Mouse (Mus musculus): ENCODE results near the gene Cd6. TPM values are rescaled to one million over a fixed set of nuclear protein-coding genes. Genes with fewer than 3 reads are reported as not detected.
A peak's percentile ranks its signal among the peaks of the same experiment; 100 is the strongest.

The Cd6 gene
- 3.6 TPM in 1 of 2 replicates, not detected in the other for total RNA-seq (2014; rRNA removed; ENCODE audit: low replicate concordance)
- not detected in 2 replicates for polyA plus RNA-seq (2015; fragmentation: Nextera tagmentation; extraction: Ambion mirVana)

GRCm38 (mm10) chr19:10829436-10830175 lies at the start of gene Cd6:
Gene Cd6 (minus strand): TSS chr19:10830058.
- no peak for DNase-seq (ENCODE audit: low spot score)
- Histone ChIP-seq H3K4me1 (ENCODE audit: control insufficient read depth, insufficient read depth) (peaks cover 5% of the 10 kb centered on the region; the same call in 1 of the 2 replicates), H3K4me3 (ENCODE audit: low read depth, low read length) (peak within 1 kb of the TSS; percentile 15; the same call in 1 of the 2 replicates), H3K36me3 (replicated peaks; ENCODE audit: control insufficient read depth, insufficient read depth, low read length) (no peaks in the 10 kb centered on the region), H3K27me3 (ENCODE audit: control insufficient read depth, insufficient read depth, low read length) (no peaks in the 10 kb centered on the region), H3K9ac (replicated peaks; ENCODE audit: low read depth, low read length) (no peak within 1 kb of the TSS), H3K27ac (ENCODE audit: low read depth) (peak within 1 kb of the TSS; percentile 6; the same call in 1 of the 2 replicates), H3K4me2 (ENCODE audit: low read depth, low read length) (no peak within 1 kb of the TSS; the same call in 1 of the 2 replicates), H3K9me3 (replicated peaks; ENCODE audit: control insufficient read depth, low read length) (no peaks in the 10 kb centered on the region)
- TF ChIP-seq CTCF (IDR thresholded peaks at IDR 0.05; ENCODE audit: low read depth) (no peak), EP300 (IDR thresholded peaks at IDR 0.05; ENCODE audit: low read depth) (no peak)
- WGBS = 86% methylated on average over 16 of the region's 16 CpGs
- no peak for ATAC-seq (ENCODE audit: insufficient read depth, low read depth)

- H3K9ac ChIP-seq (replicated peaks; ENCODE audit: low read depth, low read length) = 0 out of 2 replicates have a peak overlapping the region, but pooled peaks have one; percentile 16
- no peak overlapping the region for H3K4me3 ChIP-seq (ENCODE audit: low read depth, low read length)
- no peak overlapping the region for H3K4me2 ChIP-seq (ENCODE audit: low read depth, low read length)
- no peak overlapping the region for H3K27ac ChIP-seq (ENCODE audit: low read depth)
- TF ChIP-seq EP300 (IDR thresholded peaks at IDR 0.05; ENCODE audit: low read depth) (no peak), CTCF (IDR thresholded peaks at IDR 0.05; ENCODE audit: low read depth) (no peak)
- ATAC-seq (ENCODE audit: insufficient read depth, low read depth) = no peak
- 76% methylated on average over 7 of the region's 7 CpGs for WGBS
- H3K27me3 ChIP-seq (ENCODE audit: control insufficient read depth, insufficient read depth, low read length) = no peaks in the 10 kb centered on the region
- peaks cover 18% of the 10 kb centered on the region for H3K36me3 ChIP-seq (replicated peaks; ENCODE audit: control insufficient read depth, insufficient read depth, low read length)
- peaks cover 24% of the 10 kb centered on the region for H3K4me1 ChIP-seq (ENCODE audit: control insufficient read depth, insufficient read depth)
- no peak for DNase-seq (ENCODE audit: low spot score)
- H3K9me3 ChIP-seq (replicated peaks; ENCODE audit: control insufficient read depth, low read length) = no peaks in the 10 kb centered on the region
Measured at GRCm38 (mm10) chr19:10878201-10878837, 48.5 kb upstream of the Cd6 start.

GRCm38 (mm10) chr19:10871328-10871961 lies 41.6 kb upstream of the Cd6 start:
- peaks cover 38% of the 10 kb centered on the region for H3K36me3 ChIP-seq (replicated peaks; ENCODE audit: control insufficient read depth, insufficient read depth, low read length)
- H3K27ac ChIP-seq (ENCODE audit: low read depth) = no peak overlapping the region
- 73% methylated on average over 14 of the region's 14 CpGs for WGBS
- peaks cover 14% of the 10 kb centered on the region; the same call in 1 of the 2 replicates for H3K4me1 ChIP-seq (ENCODE audit: control insufficient read depth, insufficient read depth)
- H3K4me2 ChIP-seq (ENCODE audit: low read depth, low read length) = no peak overlapping the region
- no peaks in the 10 kb centered on the region for H3K9me3 ChIP-seq (replicated peaks; ENCODE audit: control insufficient read depth, low read length)
- no peaks in the 10 kb centered on the region for H3K27me3 ChIP-seq (ENCODE audit: control insufficient read depth, insufficient read depth, low read length)
- H3K4me3 ChIP-seq (ENCODE audit: low read depth, low read length) = no peak overlapping the region
- no peak for DNase-seq (ENCODE audit: low spot score)
- TF ChIP-seq EP300 (IDR thresholded peaks at IDR 0.05; ENCODE audit: low read depth) = no peak
- TF ChIP-seq CTCF (IDR thresholded peaks at IDR 0.05; ENCODE audit: low read depth) = no peak
- ATAC-seq (ENCODE audit: insufficient read depth, low read depth) = no peak
- H3K9ac ChIP-seq (replicated peaks; ENCODE audit: low read depth, low read length) = no peak overlapping the region

GRCm38 (mm10) chr19:10870676-10871075 lies 40.8 kb upstream of the Cd6 start:
- H3K36me3 ChIP-seq (replicated peaks; ENCODE audit: control insufficient read depth, insufficient read depth, low read length) = peaks cover 45% of the 10 kb centered on the region
- ATAC-seq (ENCODE audit: insufficient read depth, low read depth) (no peak), DNase-seq (ENCODE audit: low spot score) (no peak)
- H3K9me3 ChIP-seq (replicated peaks; ENCODE audit: control insufficient read depth, low read length) = no peaks in the 10 kb centered on the region
- H3K4me3 ChIP-seq (ENCODE audit: low read depth, low read length) = no peak overlapping the region
- H3K27ac ChIP-seq (ENCODE audit: low read depth) = no peak overlapping the region
- TF ChIP-seq EP300 (IDR thresholded peaks at IDR 0.05; ENCODE audit: low read depth) = no peak
- TF ChIP-seq CTCF (IDR thresholded peaks at IDR 0.05; ENCODE audit: low read depth) = no peak
- H3K4me2 ChIP-seq (ENCODE audit: low read depth, low read length) = no peak overlapping the region
- no peaks in the 10 kb centered on the region for H3K27me3 ChIP-seq (ENCODE audit: control insufficient read depth, insufficient read depth, low read length)
- H3K9ac ChIP-seq (replicated peaks; ENCODE audit: low read depth, low read length) = no peak overlapping the region
- H3K4me1 ChIP-seq (ENCODE audit: control insufficient read depth, insufficient read depth) = peaks cover 14% of the 10 kb centered on the region; the same call in 1 of the 2 replicates
- WGBS = 88% methylated on average over 3 of the region's 3 CpGs

- H3K4me3 ChIP-seq (ENCODE audit: low read depth, low read length) = peak within 1 kb of the TSS; percentile 70
- DNase-seq (ENCODE audit: low spot score) = no peak
- peak within 1 kb of the TSS; percentile 52; the same call in 1 of the 2 replicates for H3K27ac ChIP-seq (ENCODE audit: low read depth)
- no peaks in the 10 kb centered on the region for H3K9me3 ChIP-seq (replicated peaks; ENCODE audit: control insufficient read depth, low read length)
- H3K4me2 ChIP-seq (ENCODE audit: low read depth, low read length) = peak within 1 kb of the TSS; percentile 84
- peaks cover 52% of the 10 kb centered on the region for H3K36me3 ChIP-seq (replicated peaks; ENCODE audit: control insufficient read depth, insufficient read depth, low read length)
- 7% methylated on average over 8 of the region's 8 CpGs for WGBS
- H3K4me1 ChIP-seq (ENCODE audit: control insufficient read depth, insufficient read depth) = peaks cover 14% of the 10 kb centered on the region; the same call in 1 of the 2 replicates
- TF ChIP-seq EP300 (IDR thresholded peaks at IDR 0.05; ENCODE audit: low read depth) = no peak
- no peak for TF ChIP-seq CTCF (IDR thresholded peaks at IDR 0.05; ENCODE audit: low read depth)
- no peaks in the 10 kb centered on the region for H3K27me3 ChIP-seq (ENCODE audit: control insufficient read depth, insufficient read depth, low read length)
- peak within 1 kb of the TSS; percentile 67 for H3K9ac ChIP-seq (replicated peaks; ENCODE audit: low read depth, low read length)
- ATAC-seq (ENCODE audit: insufficient read depth, low read depth) = no peak
Measured at GRCm38 (mm10) chr19:10869886-10870527, 40.1 kb upstream of the Cd6 start, which contains the start of gene Tmem132a. Gene Tmem132a (minus strand): TSS chr19:10869940.
